Mouse (Mus musculus): ENCODE results near the gene Mettl14. TPM values are rescaled to one million over a fixed set of nuclear protein-coding genes. Genes with fewer than 3 reads are reported as not detected.

Mettl14 gene
- total RNA-seq (2021): 10 to 100 TPM; 11.6 to 13.9 TPM
- 5.4 and 7.6 TPM in 2 replicates for polyA plus RNA-seq (2012; rRNA removed)
- long read RNA-seq, full-length matches to known transcripts: 6 of 9 reads
- long read RNA-seq, partial matches to known transcripts: 0 of 9 reads
- long read RNA-seq, other reads (novel, unspliced or antisense): 3 of 9 reads

- DNase-seq: peak; percentile 94 to 95
- WGBS: under 1% methylated on average over 39 of the region's 41 CpGs
- H3K4me1 ChIP-seq (ENCODE audit: control insufficient read depth, insufficient read depth, low read length): no peaks in the 10 kb centered on the region; the same call in 1 of the 2 replicates
- TF ChIP-seq CTCF (IDR thresholded peaks at IDR 0.05): no peak
- TF ChIP-seq EP300 (IDR thresholded peaks at IDR 0.05; ENCODE audit: insufficient read depth, low read depth, low read length): peak; percentile 76
- TF ChIP-seq POLR2A (IDR thresholded peaks at IDR 0.05; ENCODE audit: insufficient read depth, low read depth, low read length): peak; percentile 88
- intact Hi-C loops (cut with DNase I): loop anchor here (2.0 to 10.0 kb wide), 2 partner anchors 121 to 1111 kb away; partner anchors contain the start of gene Dnttip2
- no peaks in the 10 kb centered on the region for H3K27me3 ChIP-seq (ENCODE audit: control insufficient read depth, insufficient read depth, low read length)
- H3K27ac ChIP-seq: peak within 1 kb of the TSS; percentile 66
- H3K79me2 ChIP-seq (replicated peaks; ENCODE audit: control insufficient read depth, insufficient read depth, low read length): 0 out of 2 replicates have a peak, but pooled peaks cover 2% of the 10 kb centered on the region
- H3K9ac ChIP-seq (ENCODE audit: low read depth, low read length): peak within 1 kb of the TSS; percentile 82
- H3K36me3 ChIP-seq (ENCODE audit: control insufficient read depth, insufficient read depth, low read length): peaks cover 2% of the 10 kb centered on the region; the same call in 1 of the 2 replicates
- H3K4me3 ChIP-seq: peak within 1 kb of the TSS; percentile 87
Measured at GRCm38 (mm10) chr3:123385486-123386156, at the start of gene Mettl14. Gene Mettl14 (minus strand): TSS chr3:123386108.

GRCm38 (mm10) chr3:123433362-123433761 is 47.5 kb upstream of the Mettl14 start:
- Histone ChIP-seq H3K27ac (no peak overlapping the region), H3K27me3 (ENCODE audit: control insufficient read depth, insufficient read depth, low read length) (no peaks in the 10 kb centered on the region), H3K36me3 (ENCODE audit: control insufficient read depth, insufficient read depth, low read length) (no peaks in the 10 kb centered on the region), H3K4me3 (no peak overlapping the region), H3K9ac (ENCODE audit: low read depth, low read length) (no peak overlapping the region), H3K79me2 (replicated peaks; ENCODE audit: control insufficient read depth, insufficient read depth, low read length) (no peaks in the 10 kb centered on the region), H3K4me1 (ENCODE audit: control insufficient read depth, insufficient read depth, low read length) (no peaks in the 10 kb centered on the region)
- no peak for DNase-seq
- intact Hi-C loops (cut with DNase I): no loop called here
- no peak for TF ChIP-seq EP300 (IDR thresholded peaks at IDR 0.05; ENCODE audit: insufficient read depth, low read depth, low read length)
- TF ChIP-seq CTCF (IDR thresholded peaks at IDR 0.05): no peak
- TF ChIP-seq POLR2A (IDR thresholded peaks at IDR 0.05; ENCODE audit: insufficient read depth, low read depth, low read length): no peak
- 57% methylated on average over 3 of the region's 3 CpGs for WGBS

GRCm38 (mm10) chr3:123431951-123432674 is 46.2 kb upstream of the Mettl14 start:
- WGBS: 27% methylated on average over 5 of the region's 5 CpGs
- Histone ChIP-seq H3K9ac (ENCODE audit: low read depth, low read length) (no peak overlapping the region), H3K4me3 (no peak overlapping the region), H3K36me3 (ENCODE audit: control insufficient read depth, insufficient read depth, low read length) (no peaks in the 10 kb centered on the region), H3K27me3 (ENCODE audit: control insufficient read depth, insufficient read depth, low read length) (no peaks in the 10 kb centered on the region), H3K79me2 (replicated peaks; ENCODE audit: control insufficient read depth, insufficient read depth, low read length) (no peaks in the 10 kb centered on the region), H3K27ac (no peak overlapping the region), H3K4me1 (ENCODE audit: control insufficient read depth, insufficient read depth, low read length) (no peaks in the 10 kb centered on the region)
- no peak for DNase-seq
- intact Hi-C loops (cut with DNase I): no loop called here
- TF ChIP-seq CTCF (IDR thresholded peaks at IDR 0.05): no peak
- no peak for TF ChIP-seq EP300 (IDR thresholded peaks at IDR 0.05; ENCODE audit: insufficient read depth, low read depth, low read length)

GRCm38 (mm10) chr3:123429597-123430458 is 43.9 kb upstream of the Mettl14 start:
- Histone ChIP-seq H3K4me3 (no peak overlapping the region), H3K79me2 (replicated peaks; ENCODE audit: control insufficient read depth, insufficient read depth, low read length) (no peaks in the 10 kb centered on the region), H3K9ac (ENCODE audit: low read depth, low read length) (no peak overlapping the region), H3K36me3 (ENCODE audit: control insufficient read depth, insufficient read depth, low read length) (no peaks in the 10 kb centered on the region), H3K27ac (no peak overlapping the region), H3K4me1 (ENCODE audit: control insufficient read depth, insufficient read depth, low read length) (no peaks in the 10 kb centered on the region), H3K27me3 (ENCODE audit: control insufficient read depth, insufficient read depth, low read length) (no peaks in the 10 kb centered on the region)
- WGBS: 56% methylated on average over 22 of the region's 22 CpGs
- no peak for DNase-seq
- intact Hi-C loops (cut with DNase I): no loop called here
- no peak for TF ChIP-seq POLR2A (IDR thresholded peaks at IDR 0.05; ENCODE audit: insufficient read depth, low read depth, low read length)
- TF ChIP-seq CTCF (IDR thresholded peaks at IDR 0.05): no peak
- no peak for TF ChIP-seq EP300 (IDR thresholded peaks at IDR 0.05; ENCODE audit: insufficient read depth, low read depth, low read length)

- Histone ChIP-seq H3K4me3 (no peak overlapping the region), H3K79me2 (replicated peaks; ENCODE audit: control insufficient read depth, insufficient read depth, low read length) (no peaks in the 10 kb centered on the region), H3K36me3 (ENCODE audit: control insufficient read depth, insufficient read depth, low read length) (no peaks in the 10 kb centered on the region), H3K4me1 (ENCODE audit: control insufficient read depth, insufficient read depth, low read length) (no peaks in the 10 kb centered on the region), H3K9ac (ENCODE audit: low read depth, low read length) (no peak overlapping the region), H3K27ac (no peak overlapping the region), H3K27me3 (ENCODE audit: control insufficient read depth, insufficient read depth, low read length) (no peaks in the 10 kb centered on the region)
- no peak for TF ChIP-seq POLR2A (IDR thresholded peaks at IDR 0.05; ENCODE audit: insufficient read depth, low read depth, low read length)
- no peak for TF ChIP-seq EP300 (IDR thresholded peaks at IDR 0.05; ENCODE audit: insufficient read depth, low read depth, low read length)
- no peak for TF ChIP-seq CTCF (IDR thresholded peaks at IDR 0.05)
- DNase-seq: no peak
- 74% methylated on average over 4 of the region's 4 CpGs for WGBS
- intact Hi-C loops (cut with DNase I): no loop called here
Measured at GRCm38 (mm10) chr3:123428005-123428404, 42.1 kb upstream of the Mettl14 start.

Data from heart, adult 2 months (tissue).